Mouse (Mus musculus) liver, postnatal 0 days (tissue): ENCODE measurements around the gene Homer3. TPM values are rescaled to one million over a fixed set of nuclear protein-coding genes. Genes with fewer than 3 reads are reported as not detected.

Experiments
- ATAC-seq: fragments of 200-750 bp; cut with Nextera tagmentation; 2 replicates; pipeline ENCODE4 v1.8.0; 2017; ENCODE audit warnings: mild to moderate bottlenecking, moderate library complexity
- DNase-seq: peaks from one replicate; pipeline ENCODE4 v3.0.0-alpha.2; 2016
- H3K27ac ChIP-seq: fragments of 300-500 bp; sonication (generic); 2 replicates; pipeline ENCODE4 v1.5.1; 2014; ENCODE audit warnings: antibody characterized with exemption, moderate library complexity, mild to moderate bottlenecking, low read depth
- H3K27me3 ChIP-seq: fragments of 300-500 bp; sonication (generic); 2 replicates; pipeline ENCODE4 v1.6.1; 2014; ENCODE audit warnings: low read length, control low read depth, mixed read lengths; ENCODE audit not compliant: insufficient read depth
- H3K36me3 ChIP-seq: fragments of 300-500 bp; sonication (generic); replicated peaks from 2 replicates; pipeline ENCODE4 v1.6.1; 2014; ENCODE audit warnings: mild to moderate bottlenecking, control low read depth, low read length, moderate library complexity, mixed read lengths; ENCODE audit not compliant: insufficient read depth
- H3K4me1 ChIP-seq: fragments of 300-500 bp; sonication (generic); 2 replicates; pipeline ENCODE4 v1.6.1; 2014; ENCODE audit warnings: antibody characterized with exemption, mild to moderate bottlenecking, control low read depth; ENCODE audit not compliant: insufficient read depth
- H3K4me2 ChIP-seq: fragments of 300-500 bp; sonication (generic); 2 replicates; pipeline ENCODE4 v1.6.1; 2014; ENCODE audit warnings: low read depth, mild to moderate bottlenecking, low read length, moderate library complexity, mixed read lengths
- H3K4me3 ChIP-seq: fragments of 300-500 bp; sonication (generic); 2 replicates; pipeline ENCODE4 v1.5.1; 2014; ENCODE audit warnings: low read depth, low read length
- H3K9ac ChIP-seq: fragments of 300-500 bp; sonication (generic); replicated peaks from 2 replicates; pipeline ENCODE4 v1.6.1; 2014; ENCODE audit warnings: mild to moderate bottlenecking, moderate library complexity
- H3K9me3 ChIP-seq: fragments of 300-500 bp; sonication (generic); 2 replicates; pipeline ENCODE4 v1.6.1; 2016; ENCODE audit warnings: mild to moderate bottlenecking, control low read depth, low read length, mixed read lengths
- CTCF ChIP-seq: sonication (generic); IDR thresholded peaks from 2 replicates; pipeline ENCODE4 v1.5.1; 2016; ENCODE audit warnings: antibody characterized with exemption, low read depth
- EP300 ChIP-seq: IDR thresholded peaks from 2 replicates; pipeline ENCODE4 v1.6.1; 2016; ENCODE audit warnings: antibody characterized with exemption, low read depth, mild to moderate bottlenecking
- WGBS: fragments of 180-500 bp; shearing (Covaris S2); extraction: QIAGEN DNeasy Blood & Tissue Kit; methylation state at CpG from one replicate; pipeline ENCODE4 v1.1.7; 2014; ENCODE audit not compliant: insufficient replicate concordance; 5-methylcytosine and 5-hydroxymethylcytosine counted together
- polyA plus RNA-seq: library from polyadenylated mRNA; unstranded; fragments of >200 nt; fragmentation: Nextera tagmentation; extraction: Ambion mirVana; gene quantifications from 2 replicates; pipeline ENCODE4 v1.2.1, GENCODE M21; 2015

Gene Homer3
- polyA plus RNA-seq, 1 experiment from 2014 or later = 4.3 TPM

DNA sequence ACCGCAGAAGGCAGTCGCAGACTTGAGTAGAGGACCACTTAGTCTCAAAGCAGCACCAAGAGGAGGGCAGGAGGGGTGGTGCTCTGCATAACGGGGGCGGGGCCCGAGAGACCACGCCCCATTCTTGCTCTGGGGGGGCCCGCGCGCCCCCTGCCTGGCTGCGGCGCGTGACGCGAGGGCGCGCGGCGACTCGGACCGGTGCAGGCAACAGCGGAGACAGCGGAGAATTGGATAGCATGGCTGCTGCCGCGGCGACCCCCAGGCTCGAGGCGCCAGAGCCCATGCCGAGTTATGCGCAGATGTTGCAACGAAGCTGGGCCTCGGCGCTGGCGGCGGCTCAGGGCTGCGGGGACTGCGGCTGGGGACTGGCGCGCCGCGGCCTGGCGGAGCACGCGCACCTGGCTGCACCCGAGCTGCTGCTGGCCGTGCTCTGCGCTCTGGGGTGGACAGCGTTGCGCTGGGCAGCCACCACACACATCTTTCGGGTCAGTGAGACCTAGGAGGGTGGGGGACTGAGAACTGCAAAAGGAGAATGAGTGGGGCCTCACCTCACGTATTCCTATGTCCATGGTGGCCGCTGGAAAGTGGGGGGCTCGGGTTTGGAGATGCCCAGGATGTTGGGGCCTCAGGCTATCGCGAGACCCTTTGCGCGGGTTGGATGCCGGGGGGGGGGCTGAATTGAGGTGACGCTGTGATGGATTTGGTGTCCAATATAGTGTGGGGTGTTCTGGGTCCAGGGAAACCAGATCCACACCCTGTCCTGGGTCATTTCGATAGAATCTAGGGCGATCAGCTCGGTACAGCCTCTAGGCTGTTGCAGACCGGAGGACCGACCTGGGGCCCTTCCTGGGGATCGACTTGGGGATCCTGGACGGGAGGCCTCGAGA lies 33.2 kb downstream of the Homer3 start, which contains the start of gene Cers1:
Gene Cers1 (plus strand): TSS at position 152 of the 887 bp plus-strand sequence.
- ATAC-seq (peak; percentile 49), DNase-seq (peak; percentile 41)
- TF ChIP-seq EP300 (no peak), CTCF (no peak)
- peaks cover 15% of the 10 kb centered on the region; the same call in 1 of the 2 replicates for H3K36me3 ChIP-seq
- H3K27me3 ChIP-seq = peaks cover 29% of the 10 kb centered on the region
- H3K9me3 ChIP-seq = no peaks in the 10 kb centered on the region
- H3K4me2 ChIP-seq = peak within 1 kb of the TSS; percentile 79
- no peak within 1 kb of the TSS for H3K9ac ChIP-seq
- peak within 1 kb of the TSS; percentile 48 for H3K4me3 ChIP-seq
- no peak within 1 kb of the TSS for H3K27ac ChIP-seq
- WGBS = 5% methylated on average over 65 of the region's 66 CpGs
- peaks cover 11% of the 10 kb centered on the region for H3K4me1 ChIP-seq

DNA sequence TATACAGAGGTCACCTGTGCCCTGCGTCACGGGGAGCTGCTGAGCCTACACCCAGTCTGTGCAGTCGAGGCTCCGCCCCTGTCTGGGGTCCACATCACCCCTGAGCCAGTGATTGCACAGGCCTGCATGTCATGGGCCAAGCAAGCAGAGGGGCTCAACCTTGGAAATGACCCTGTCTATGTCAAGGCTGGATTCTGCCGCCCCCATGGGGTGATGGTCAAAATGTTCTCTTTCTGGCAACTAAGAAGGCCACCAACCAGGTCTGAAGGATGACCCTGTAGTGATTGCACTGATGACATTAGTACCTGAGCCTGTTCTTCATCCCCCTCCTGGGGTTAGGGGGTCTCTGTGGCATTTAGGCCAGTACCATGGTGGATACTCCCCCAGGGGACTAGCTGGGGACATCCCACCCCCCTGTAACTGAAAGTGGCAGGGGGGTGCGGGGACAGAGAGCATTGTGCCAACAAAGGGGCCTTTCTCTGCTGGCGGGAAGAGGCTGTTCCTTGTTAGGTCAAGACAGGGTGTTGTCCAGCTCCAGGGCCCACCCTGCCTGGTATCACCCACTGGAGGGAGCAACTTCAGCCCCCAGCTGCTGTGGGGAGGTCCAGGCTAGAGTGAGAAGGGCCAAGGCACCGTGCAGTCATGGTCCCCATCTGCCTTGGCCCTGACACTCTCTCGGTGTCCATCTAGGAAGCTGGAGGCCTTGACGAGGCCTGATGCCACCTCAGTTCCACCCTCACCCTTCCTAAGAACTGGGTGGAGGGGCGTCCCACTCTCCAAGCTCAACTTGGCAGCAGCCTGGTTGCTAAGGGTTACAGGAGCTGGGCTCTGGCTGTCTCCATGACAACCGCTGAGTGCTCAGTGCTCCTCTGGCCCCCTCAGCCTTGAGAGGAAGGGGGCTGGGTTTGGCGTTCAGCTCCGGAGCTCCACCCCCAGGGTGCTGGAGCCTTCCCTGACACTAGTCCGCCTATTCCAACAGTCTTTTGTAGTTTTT lies 34.2 kb downstream of the Homer3 start:
- peaks cover 29% of the 10 kb centered on the region for H3K27me3 ChIP-seq
- TF ChIP-seq EP300 (no peak), CTCF (no peak)
- 0 out of 2 replicates have a peak, but pooled peaks have one; percentile 2 for ATAC-seq
- WGBS = 27% methylated on average over 15 of the region's 15 CpGs
- H3K27ac ChIP-seq = no peak overlapping the region
- H3K9me3 ChIP-seq = no peaks in the 10 kb centered on the region
- no peak overlapping the region for H3K4me2 ChIP-seq
- H3K36me3 ChIP-seq = peaks cover 14% of the 10 kb centered on the region; the same call in 1 of the 2 replicates
- peaks cover 11% of the 10 kb centered on the region for H3K4me1 ChIP-seq
- H3K9ac ChIP-seq = no peak overlapping the region
- no peak for DNase-seq
- no peak overlapping the region for H3K4me3 ChIP-seq

DNA sequence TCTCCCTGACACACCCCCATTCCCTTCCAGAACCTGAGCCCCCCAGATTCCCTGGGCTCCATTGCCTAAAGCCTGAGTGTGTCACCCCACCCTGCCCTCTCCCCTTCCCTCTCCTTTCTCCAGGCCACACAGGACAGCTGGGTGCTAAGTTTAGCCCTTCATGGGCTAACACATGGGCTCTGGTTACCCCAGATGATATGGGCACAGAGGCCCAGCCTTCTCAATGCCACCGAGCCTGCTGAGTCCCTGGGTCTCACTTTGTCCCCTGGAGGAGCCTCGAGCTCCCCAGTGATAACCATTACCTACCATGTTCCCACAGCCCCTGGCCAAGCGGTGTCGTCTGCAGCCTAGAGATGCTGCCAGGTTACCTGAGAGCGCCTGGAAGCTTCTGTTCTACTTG lies 35.2 kb downstream of the Homer3 start:
- TF ChIP-seq EP300 (no peak), CTCF (no peak)
- H3K9ac ChIP-seq = no peak overlapping the region
- WGBS = 78% methylated on average over 5 of the region's 5 CpGs
- H3K4me1 ChIP-seq = peaks cover 11% of the 10 kb centered on the region
- H3K9me3 ChIP-seq = no peaks in the 10 kb centered on the region
- peaks cover 29% of the 10 kb centered on the region for H3K27me3 ChIP-seq
- H3K4me3 ChIP-seq = no peak overlapping the region
- ATAC-seq (no peak), DNase-seq (no peak)
- no peak overlapping the region for H3K27ac ChIP-seq
- H3K4me2 ChIP-seq = no peak overlapping the region
- peaks cover 8% of the 10 kb centered on the region; the same call in 1 of the 2 replicates for H3K36me3 ChIP-seq

DNA sequence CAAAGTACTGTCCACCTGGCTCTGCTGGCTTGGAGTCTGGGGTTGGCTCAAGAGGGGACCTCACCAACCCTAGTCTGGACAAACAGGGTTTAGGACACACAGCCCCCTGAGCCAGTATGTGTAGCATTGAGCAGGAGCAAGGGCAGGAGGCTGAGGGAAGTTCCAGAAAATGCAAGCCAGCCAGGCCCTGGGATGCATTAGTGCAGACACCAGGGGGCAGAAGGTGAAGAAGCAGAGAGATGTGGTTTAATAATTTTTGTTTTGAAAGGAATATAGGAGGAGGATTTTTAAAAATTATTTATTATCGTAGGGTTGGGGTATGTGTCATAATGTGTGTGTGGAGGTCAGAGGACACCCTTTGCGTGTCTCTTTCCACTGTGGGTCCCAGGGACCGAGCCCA lies 41.1 kb downstream of the Homer3 start:
- Histone ChIP-seq H3K9me3 (no peaks in the 10 kb centered on the region), H3K9ac (no peak overlapping the region), H3K36me3 (no peaks in the 10 kb centered on the region), H3K4me2 (no peak overlapping the region), H3K27me3 (no peaks in the 10 kb centered on the region), H3K27ac (no peak overlapping the region), H3K4me1 (0 out of 2 replicates have a peak, but pooled peaks cover 4% of the 10 kb centered on the region), H3K4me3 (no peak overlapping the region)
- TF ChIP-seq CTCF = peak; percentile 44
- no peak for TF ChIP-seq EP300
- WGBS = 80% methylated on average over 3 of the region's 3 CpGs
- no peak for DNase-seq
- ATAC-seq = no peak

DNA sequence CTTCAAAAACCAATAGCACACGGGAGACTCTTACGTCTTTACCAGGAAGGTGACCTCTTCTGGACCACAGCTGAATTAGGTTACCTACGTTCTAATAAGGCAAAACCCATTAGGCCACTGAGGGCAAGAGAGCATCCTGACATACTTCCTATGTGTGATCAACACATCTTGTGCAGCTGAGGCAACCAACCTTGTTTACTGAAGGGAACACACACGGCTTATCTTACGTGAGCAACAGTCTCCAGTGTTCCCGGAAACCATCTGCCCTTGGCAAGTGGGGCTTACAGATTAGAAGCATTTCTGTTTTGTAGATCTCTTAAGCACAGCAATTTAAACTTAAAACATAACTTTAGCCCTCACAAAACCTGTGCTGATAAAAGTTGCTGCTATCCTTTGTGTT lies 44.9 kb downstream of the Homer3 start:
- WGBS = 75% methylated on average over 6 of the region's 6 CpGs
- Histone ChIP-seq H3K4me1 (peaks cover 15% of the 10 kb centered on the region), H3K9ac (no peak overlapping the region), H3K27ac (peak overlapping the region; percentile 78), H3K4me3 (no peak overlapping the region), H3K36me3 (peaks cover 19% of the 10 kb centered on the region), H3K9me3 (no peaks in the 10 kb centered on the region), H3K4me2 (no peak overlapping the region), H3K27me3 (no peaks in the 10 kb centered on the region)
- DNase-seq (no peak), ATAC-seq (peak; percentile 66)
- TF ChIP-seq EP300 (peak; percentile 96), CTCF (no peak)
